Mouse (Mus musculus) hindbrain, embryonic 14.5 days (tissue): Measurements from ENCODE around the gene Zfp592. TPM values are rescaled to one million over a fixed set of nuclear protein-coding genes. Genes with fewer than 3 reads are reported as not detected.

Experiments used
- ATAC-seq: fragments of 200-750 bp; cut with Nextera tagmentation; 2 replicates; pipeline ENCODE4 v1.8.0; 2017; ENCODE audit warnings: moderate number of reproducible peaks, mild to moderate bottlenecking, moderate TSS enrichment, moderate library complexity; ENCODE audit not compliant: low FRiP score
- DNase-seq: peaks from one replicate; pipeline ENCODE4 v3.0.0-alpha.2; 2015; ENCODE audit warnings: low spot score
- H3K27ac ChIP-seq: fragments of 300-500 bp; sonication (generic); 2 replicates; pipeline ENCODE4 v1.5.1; 2014; ENCODE audit warnings: mild to moderate bottlenecking, moderate library complexity
- H3K27me3 ChIP-seq: fragments of 300-500 bp; sonication (generic); 2 replicates; pipeline ENCODE4 v1.6.1; 2014; ENCODE audit warnings: mild to moderate bottlenecking, low read length, mixed read lengths; ENCODE audit not compliant: control insufficient read depth, insufficient read depth
- H3K36me3 ChIP-seq: fragments of 300-500 bp; sonication (generic); replicated peaks from 2 replicates; pipeline ENCODE4 v1.6.1; 2014; ENCODE audit not compliant: control insufficient read depth, insufficient read depth
- H3K4me1 ChIP-seq: fragments of 300-500 bp; sonication (generic); replicated peaks from 2 replicates; pipeline ENCODE4 v1.6.1; 2014; ENCODE audit warnings: antibody characterized with exemption, low read length, mixed read lengths; ENCODE audit not compliant: control insufficient read depth, insufficient read depth
- H3K4me2 ChIP-seq: fragments of 300-500 bp; sonication (generic); replicated peaks from 2 replicates; pipeline ENCODE4 v1.6.1; 2014; ENCODE audit warnings: mild to moderate bottlenecking, moderate library complexity
- H3K4me3 ChIP-seq: fragments of 300-500 bp; sonication (generic); replicated peaks from 2 replicates; pipeline ENCODE4 v1.5.1; 2014; ENCODE audit warnings: mild to moderate bottlenecking, low read length
- H3K9ac ChIP-seq: fragments of 300-500 bp; sonication (generic); 2 replicates; pipeline ENCODE4 v1.6.1; 2014
- H3K9me3 ChIP-seq: fragments of 300-500 bp; sonication (generic); 2 replicates; pipeline ENCODE4 v1.6.1; 2016; ENCODE audit warnings: low read length; ENCODE audit not compliant: control insufficient read depth
- WGBS: fragments of 180-500 bp; shearing (Covaris S2); extraction: QIAGEN DNeasy Blood & Tissue Kit; methylation state at CpG from one replicate; pipeline ENCODE4 v1.1.7; 2014; 5-methylcytosine and 5-hydroxymethylcytosine counted together
- polyA plus RNA-seq: library from polyadenylated mRNA; unstranded; fragments of >200 nt; fragmentation: Nextera tagmentation; extraction: Ambion mirVana; gene quantifications from 2 replicates; pipeline ENCODE4 v1.2.1, GENCODE M21; 2014

The Zfp592 gene
- polyA plus RNA-seq: 10.4 and 12.3 TPM in 2 replicates

GRCm38 (mm10) chr7:80992980-80993833 is at the start of gene Zfp592:
Gene Zfp592, plus strand, starts transcription at chr7:80993681.
- peak; percentile 92 for ATAC-seq
- H3K9me3 ChIP-seq: no peaks in the 10 kb centered on the region
- peak within 1 kb of the TSS; percentile 95 for H3K27ac ChIP-seq
- peak within 1 kb of the TSS; percentile 96 for H3K4me3 ChIP-seq
- DNase-seq: peak; percentile 64
- peak within 1 kb of the TSS; percentile 93 for H3K4me2 ChIP-seq
- under 1% methylated on average over 78 of the region's 102 CpGs for WGBS
- no peaks in the 10 kb centered on the region for H3K27me3 ChIP-seq
- H3K9ac ChIP-seq: peak within 1 kb of the TSS; percentile 96
- no peaks in the 10 kb centered on the region for H3K36me3 ChIP-seq
- H3K4me1 ChIP-seq: peaks cover 29% of the 10 kb centered on the region

GRCm38 (mm10) chr7:80947445-80948350 is 45.8 kb upstream of the Zfp592 start, which contains the start of gene Sec11a:
Gene Sec11a, minus strand, starts transcription at chr7:80947780.
- peak; percentile 90 for DNase-seq

GRCm38 (mm10) chr7:80951461-80951860 is 42.0 kb upstream of the Zfp592 start:
- DNase-seq: no peak
- no peaks in the 10 kb centered on the region for H3K36me3 ChIP-seq
- no peak overlapping the region for H3K4me3 ChIP-seq
- H3K4me2 ChIP-seq: no peak overlapping the region
- H3K9me3 ChIP-seq: no peaks in the 10 kb centered on the region
- no peak overlapping the region for H3K27ac ChIP-seq
- no peaks in the 10 kb centered on the region for H3K27me3 ChIP-seq
- WGBS: 89% methylated on average over 4 of the region's 4 CpGs
- H3K4me1 ChIP-seq: peaks cover 3% of the 10 kb centered on the region
- no peak for ATAC-seq
- no peak overlapping the region for H3K9ac ChIP-seq

More at GRCm38 (mm10) chr7:80947445-80948350, 45.8 kb upstream of the Zfp592 start, which contains the start of gene Sec11a:
- ATAC-seq: peak; percentile 99
- Histone ChIP-seq H3K9ac (peak within 1 kb of the TSS; percentile 70), H3K27me3 (no peaks in the 10 kb centered on the region), H3K27ac (peak within 1 kb of the TSS; percentile 97), H3K4me3 (peak within 1 kb of the TSS; percentile 58), H3K4me2 (peak within 1 kb of the TSS; percentile 82), H3K36me3 (no peaks in the 10 kb centered on the region), H3K9me3 (no peaks in the 10 kb centered on the region), H3K4me1 (peaks cover 16% of the 10 kb centered on the region)
- 2% methylated on average over 44 of the region's 44 CpGs for WGBS

- 66% methylated on average over 3 of the region's 3 CpGs for WGBS
- H3K4me3 ChIP-seq: no peak overlapping the region
- no peak overlapping the region for H3K9ac ChIP-seq
- H3K27ac ChIP-seq: no peak overlapping the region
- ATAC-seq (no peak), DNase-seq (no peak)
- no peaks in the 10 kb centered on the region for H3K4me1 ChIP-seq
- H3K36me3 ChIP-seq: no peaks in the 10 kb centered on the region
- H3K27me3 ChIP-seq: no peaks in the 10 kb centered on the region
- no peak overlapping the region for H3K4me2 ChIP-seq
- no peaks in the 10 kb centered on the region for H3K9me3 ChIP-seq
These were observed 41.3 kb upstream of the Zfp592 start for GRCm38 (mm10) chr7:80952140-80952539.

GRCm38 (mm10) chr7:80954251-80954650 is 39.2 kb upstream of the Zfp592 start:
- no peak overlapping the region for H3K4me3 ChIP-seq
- no peaks in the 10 kb centered on the region for H3K27me3 ChIP-seq
- H3K27ac ChIP-seq: no peak overlapping the region
- H3K4me1 ChIP-seq: no peaks in the 10 kb centered on the region
- DNase-seq (no peak), ATAC-seq (no peak)
- H3K9ac ChIP-seq: no peak overlapping the region
- no peaks in the 10 kb centered on the region for H3K9me3 ChIP-seq
- 92% methylated on average over 2 of the region's 2 CpGs for WGBS
- no peaks in the 10 kb centered on the region for H3K36me3 ChIP-seq
- H3K4me2 ChIP-seq: no peak overlapping the region

GRCm38 (mm10) chr7:80956891-80957290 is 36.6 kb upstream of the Zfp592 start:
- no peaks in the 10 kb centered on the region for H3K4me1 ChIP-seq
- no peaks in the 10 kb centered on the region for H3K9me3 ChIP-seq
- H3K4me3 ChIP-seq: no peak overlapping the region
- no peaks in the 10 kb centered on the region for H3K27me3 ChIP-seq
- no peak overlapping the region for H3K9ac ChIP-seq
- ATAC-seq (no peak), DNase-seq (no peak)
- no peaks in the 10 kb centered on the region for H3K36me3 ChIP-seq
- H3K27ac ChIP-seq: no peak overlapping the region
- no peak overlapping the region for H3K4me2 ChIP-seq
- WGBS: 82% methylated on average over 2 of the region's 2 CpGs

- H3K4me1 ChIP-seq: no peaks in the 10 kb centered on the region
- H3K9ac ChIP-seq: no peak overlapping the region
- H3K4me2 ChIP-seq: no peak overlapping the region
- no peak for ATAC-seq
- WGBS: 86% methylated on average over 3 of the region's 3 CpGs
- no peaks in the 10 kb centered on the region for H3K27me3 ChIP-seq
- no peak overlapping the region for H3K4me3 ChIP-seq
- no peak for DNase-seq
- H3K36me3 ChIP-seq: no peaks in the 10 kb centered on the region
- H3K27ac ChIP-seq: no peak overlapping the region
- no peaks in the 10 kb centered on the region for H3K9me3 ChIP-seq
These were observed 34.5 kb upstream of the Zfp592 start for GRCm38 (mm10) chr7:80959003-80959402.

GRCm38 (mm10) chr7:80962799-80963198 is 30.7 kb upstream of the Zfp592 start:
- Histone ChIP-seq H3K4me3 (no peak overlapping the region), H3K4me1 (no peaks in the 10 kb centered on the region), H3K9me3 (no peaks in the 10 kb centered on the region), H3K27me3 (no peaks in the 10 kb centered on the region), H3K4me2 (no peak overlapping the region), H3K27ac (no peak overlapping the region), H3K9ac (no peak overlapping the region), H3K36me3 (no peaks in the 10 kb centered on the region)
- WGBS: 63% methylated on average over 6 of the region's 6 CpGs
- no peak for ATAC-seq
- DNase-seq: no peak

- H3K36me3 ChIP-seq: no peaks in the 10 kb centered on the region
- H3K4me3 ChIP-seq: no peak overlapping the region
- 72% methylated on average over 3 of the region's 3 CpGs for WGBS
- no peak overlapping the region for H3K9ac ChIP-seq
- no peak for ATAC-seq
- H3K9me3 ChIP-seq: no peaks in the 10 kb centered on the region
- H3K27ac ChIP-seq: no peak overlapping the region
- no peak overlapping the region for H3K4me2 ChIP-seq
- no peaks in the 10 kb centered on the region for H3K4me1 ChIP-seq
- no peaks in the 10 kb centered on the region for H3K27me3 ChIP-seq
- DNase-seq: no peak
These were observed 22.6 kb upstream of the Zfp592 start for GRCm38 (mm10) chr7:80970913-80971312.
